Mouse (Mus musculus) cortical plate, adult 2 months (tissue): ENCODE results near the gene Mylk4. TPM values are rescaled to one million over a fixed set of nuclear protein-coding genes. Genes with fewer than 3 reads are reported as not detected.
A peak's percentile ranks its signal among the peaks of the same experiment; 100 is the strongest.

Experiments used
- H3K27ac ChIP-seq: fragments of 200-500 bp; 2 replicates; pipeline ENCODE4 v1.5.1; 2012; ENCODE audit warnings: low read length, control low read depth, inconsistent platforms; ENCODE audit not compliant: insufficient read depth
- H3K4me1 ChIP-seq: fragments of 200-500 bp; 2 replicates; pipeline ENCODE4 v1.6.1; 2011; ENCODE audit warnings: low read length; ENCODE audit not compliant: control insufficient read depth, insufficient read depth
- H3K4me3 ChIP-seq: fragments of 200-500 bp; 2 replicates; pipeline ENCODE4 v1.5.1; 2011; ENCODE audit warnings: mild to moderate bottlenecking, low read length, control low read depth; ENCODE audit not compliant: insufficient read depth
- CTCF ChIP-seq: fragments of 200-500 bp; IDR thresholded peaks from 2 replicates; pipeline ENCODE4 v1.5.1; 2011; ENCODE audit warnings: mild to moderate bottlenecking, control low read depth, low read length; ENCODE audit not compliant: insufficient read depth; ENCODE audit errors: extremely low read depth
- POLR2A ChIP-seq: fragments of 200-500 bp; IDR thresholded peaks from 2 replicates; pipeline ENCODE4 v1.6.1; 2011; ENCODE audit warnings: mild to moderate bottlenecking, low read length, control low read depth; ENCODE audit not compliant: insufficient read depth; ENCODE audit errors: extremely low read depth
- polyA plus RNA-seq: library from polyadenylated mRNA; depleted of rRNA; stranded (reverse); fragments of >200 nt; gene quantifications from 2 replicates; pipeline ENCODE4 v1.2.3, GENCODE M21; 2012

Mylk4 gene
- polyA plus RNA-seq, 1 experiment, result 0.15 TPM

- no peak overlapping the region for H3K4me3 ChIP-seq
- TF ChIP-seq CTCF, result no peak
- TF ChIP-seq POLR2A, result no peak
- H3K4me1 ChIP-seq, result no peaks in the 10 kb centered on the region
- H3K27ac ChIP-seq, result no peak overlapping the region
Observed at GRCm38 (mm10) chr13:32704911-32705310, 78.8 kb downstream of the Mylk4 start.

DNA sequence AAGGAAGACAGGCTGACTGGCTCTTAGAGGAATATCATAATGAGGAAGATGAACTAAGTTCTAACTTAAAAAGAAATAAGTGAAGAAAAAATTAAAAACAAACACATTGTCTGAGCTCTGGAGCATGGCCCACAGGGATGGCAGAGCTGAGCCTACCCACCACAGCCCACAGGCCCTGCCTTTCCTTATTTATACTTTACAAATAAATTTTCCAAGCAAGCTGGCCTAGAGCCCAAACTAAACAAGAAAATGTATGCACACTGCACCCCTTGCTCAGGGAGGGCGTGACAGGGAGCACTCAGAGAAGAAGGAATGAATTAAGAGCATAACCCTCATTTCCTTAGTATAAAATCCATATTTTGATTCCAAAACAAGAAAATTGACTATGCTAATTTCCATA, 82.2 kb downstream of the Mylk4 start:
- TF ChIP-seq CTCF, result no peak
- no peak for TF ChIP-seq POLR2A
- Histone ChIP-seq H3K4me3 (no peak overlapping the region), H3K27ac (no peak overlapping the region), H3K4me1 (no peaks in the 10 kb centered on the region)

- Histone ChIP-seq H3K4me3 (no peak overlapping the region), H3K27ac (no peak overlapping the region), H3K4me1 (no peaks in the 10 kb centered on the region)
- TF ChIP-seq POLR2A, result no peak
- no peak for TF ChIP-seq CTCF
Observed at GRCm38 (mm10) chr13:32699376-32699775, 84.4 kb downstream of the Mylk4 start.

GRCm38 (mm10) chr13:32698956-32699355, 84.8 kb downstream of the Mylk4 start:
- H3K4me3 ChIP-seq, result no peak overlapping the region
- TF ChIP-seq POLR2A (no peak), CTCF (no peak)
- H3K27ac ChIP-seq, result no peak overlapping the region
- H3K4me1 ChIP-seq, result no peaks in the 10 kb centered on the region

GRCm38 (mm10) chr13:32693886-32694455, 89.8 kb downstream of the Mylk4 start:
- Histone ChIP-seq H3K4me1 (no peaks in the 10 kb centered on the region), H3K27ac (no peak overlapping the region), H3K4me3 (no peak overlapping the region)
- TF ChIP-seq CTCF, result no peak
- no peak for TF ChIP-seq POLR2A

DNA sequence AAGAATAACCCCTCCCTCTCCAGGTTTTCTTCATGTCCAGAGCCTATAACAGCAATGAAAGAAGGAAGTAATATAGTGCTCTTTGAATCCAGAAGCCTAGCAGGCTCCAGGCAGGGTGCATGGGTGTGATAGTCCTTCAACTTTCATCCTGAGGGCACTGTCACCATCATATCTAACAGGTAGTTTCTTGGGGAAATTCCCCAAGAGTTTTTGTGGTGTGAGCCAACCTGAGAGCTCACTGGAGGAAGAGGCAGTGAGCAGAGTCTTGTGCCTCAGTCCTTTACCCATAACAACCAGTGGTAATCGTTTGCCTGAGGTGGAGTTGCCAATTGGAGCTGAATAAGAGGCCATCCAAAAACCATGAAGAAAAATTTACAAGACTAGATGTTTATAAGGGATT, 91.2 kb downstream of the Mylk4 start:
- no peak for TF ChIP-seq POLR2A
- TF ChIP-seq CTCF, result no peak
- Histone ChIP-seq H3K4me1 (no peaks in the 10 kb centered on the region), H3K4me3 (no peak overlapping the region), H3K27ac (no peak overlapping the region)

GRCm38 (mm10) chr13:32690279-32690678, 93.5 kb downstream of the Mylk4 start:
- no peak overlapping the region for H3K27ac ChIP-seq
- H3K4me1 ChIP-seq, result no peaks in the 10 kb centered on the region
- TF ChIP-seq CTCF (no peak), POLR2A (no peak)
- H3K4me3 ChIP-seq, result no peak overlapping the region

- Histone ChIP-seq H3K4me3 (no peak overlapping the region), H3K4me1 (peaks cover 2% of the 10 kb centered on the region; the same call in 1 of the 2 replicates), H3K27ac (no peak overlapping the region)
- TF ChIP-seq CTCF (peak; percentile 53), POLR2A (no peak)
Observed at GRCm38 (mm10) chr13:32680868-32681515, 102.8 kb downstream of the Mylk4 start.

- TF ChIP-seq POLR2A, result no peak
- TF ChIP-seq CTCF, result no peak
- Histone ChIP-seq H3K4me1 (peaks cover 2% of the 10 kb centered on the region; the same call in 1 of the 2 replicates), H3K4me3 (no peak overlapping the region), H3K27ac (no peak overlapping the region)
Observed at GRCm38 (mm10) chr13:32680121-32680551, 103.6 kb downstream of the Mylk4 start.

DNA sequence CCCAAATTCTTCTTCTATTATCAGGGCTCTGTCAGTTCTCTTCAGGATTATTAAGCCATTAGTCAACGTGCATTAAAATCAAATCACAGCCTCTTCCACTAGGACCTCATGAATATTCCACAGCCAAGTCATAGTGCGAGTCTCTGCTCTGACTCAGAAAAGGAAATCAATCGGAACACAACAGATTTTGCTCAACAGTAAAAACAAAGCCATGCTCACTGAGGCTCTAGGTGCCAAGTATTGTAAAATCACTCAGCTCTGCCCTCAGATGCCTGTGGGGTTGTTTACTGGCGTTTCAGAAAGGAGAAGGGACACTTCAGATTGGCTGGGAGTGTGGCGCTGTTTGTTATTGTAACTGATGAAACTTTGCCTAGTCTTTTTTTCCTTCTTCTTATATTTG, 104.8 kb downstream of the Mylk4 start:
- no peak for TF ChIP-seq POLR2A
- TF ChIP-seq CTCF, result no peak
- H3K4me3 ChIP-seq, result no peak overlapping the region
- H3K4me1 ChIP-seq, result peaks cover 2% of the 10 kb centered on the region; the same call in 1 of the 2 replicates
- no peak overlapping the region for H3K27ac ChIP-seq

DNA sequence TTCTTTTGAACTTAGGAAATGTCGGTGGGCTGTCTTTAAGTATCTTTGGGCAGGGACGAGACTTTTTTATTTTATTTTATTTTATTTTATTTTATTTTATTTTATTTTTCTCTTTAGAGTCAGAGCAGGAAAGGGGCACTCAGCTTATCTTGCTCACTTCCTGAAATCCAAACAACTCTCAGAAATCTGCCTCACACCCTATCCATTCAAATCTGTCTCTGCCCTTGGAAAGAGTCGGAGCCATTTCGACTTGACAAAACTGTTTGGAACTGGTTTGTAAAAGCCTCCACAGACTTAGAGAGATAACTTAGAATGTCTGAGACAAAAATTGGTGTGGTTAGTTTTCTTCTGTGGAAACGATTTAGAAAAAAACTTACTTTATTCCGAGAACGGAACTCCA, 113.0 kb downstream of the Mylk4 start:
- TF ChIP-seq CTCF, result no peak
- no peak for TF ChIP-seq POLR2A
- Histone ChIP-seq H3K4me1 (no peaks in the 10 kb centered on the region), H3K4me3 (no peak overlapping the region), H3K27ac (no peak overlapping the region)

DNA sequence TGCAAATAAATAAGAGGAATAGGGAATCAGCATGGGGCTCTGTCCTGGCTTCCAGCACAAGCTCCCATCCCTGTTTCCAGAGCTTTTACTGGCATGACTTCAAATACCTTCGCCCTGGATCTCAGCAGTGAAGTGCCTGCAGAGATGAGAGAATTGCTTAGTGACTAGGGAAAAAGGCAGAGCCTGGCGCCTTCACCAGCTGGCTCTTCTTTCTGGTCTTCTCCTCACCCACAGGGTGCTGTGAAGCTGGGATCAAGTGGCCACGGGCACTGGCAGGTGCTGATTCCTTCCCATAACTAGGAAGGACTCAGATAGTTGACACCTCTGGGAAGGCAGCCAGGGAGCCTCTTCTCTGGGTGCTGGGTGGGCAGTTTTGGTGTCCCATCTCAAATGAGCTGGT, 115.5 kb downstream of the Mylk4 start:
- no peak overlapping the region for H3K4me3 ChIP-seq
- TF ChIP-seq POLR2A, result no peak
- TF ChIP-seq CTCF, result no peak
- H3K4me1 ChIP-seq, result no peaks in the 10 kb centered on the region
- H3K27ac ChIP-seq, result no peak overlapping the region
